Mouse (Mus musculus) ovary, postnatal 10 days (tissue): Measurements from ENCODE around the gene Ptx4.
A peak's percentile ranks its signal among the peaks of the same experiment; 100 is the strongest.
"Not testable (repeated sequence)": the region's sequence is repeated elsewhere in the genome, so short reads cannot be mapped to it uniquely, and the experiment has no call there.

Experiments
- DNase-seq: peaks from one replicate; pipeline ENCODE4 v3.0.0; 2022; ENCODE audit warnings: low spot score

Ptx4 gene

DNA sequence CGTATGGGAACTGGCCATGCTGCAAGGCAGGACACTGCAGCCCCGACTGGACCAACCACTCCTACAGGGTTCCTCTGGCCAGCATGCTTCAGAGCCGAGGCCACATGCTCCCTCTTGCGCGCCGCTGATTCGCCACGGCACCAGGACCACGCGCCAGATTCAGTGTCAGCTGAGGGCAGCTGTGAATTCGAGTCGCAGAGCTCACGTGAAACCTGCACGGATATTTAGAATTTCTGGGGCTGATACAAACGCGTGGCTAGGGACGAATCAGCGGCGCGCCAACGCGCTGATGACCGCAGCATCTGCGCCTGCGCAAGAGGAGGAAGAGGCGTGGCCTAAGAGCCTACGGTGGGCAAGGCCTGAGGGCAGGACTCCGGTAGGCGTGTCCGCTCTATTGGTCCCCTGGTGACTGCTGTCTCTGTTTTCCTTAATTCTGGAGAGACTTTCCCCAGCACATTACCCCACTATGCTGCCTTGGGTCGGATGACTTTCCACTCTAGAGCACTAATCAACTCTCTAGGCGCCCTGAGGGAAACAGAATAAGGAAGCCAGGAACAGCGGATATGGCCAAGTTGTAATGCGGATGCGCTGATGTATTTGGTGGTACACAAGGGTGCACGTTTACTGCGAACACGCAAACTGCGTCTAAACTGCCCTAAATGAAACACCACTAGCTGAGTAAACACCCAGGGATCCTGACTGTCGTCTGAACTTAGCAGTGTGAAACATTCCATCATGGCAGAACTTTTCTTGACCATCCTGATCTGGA lies 4.7 kb upstream of the Ptx4 start, which contains the start of gene Telo2:
TSS of gene Telo2 (minus strand) at position 304 of the 769 bp plus-strand sequence.
- peak; percentile 90 for DNase-seq

GRCm38 (mm10) chr17:25117263-25117662 lies 3.3 kb upstream of the Ptx4 start:
- DNase-seq: no peak

- no peak for DNase-seq
These were observed 3.4 kb downstream of the Ptx4 start for GRCm38 (mm10) chr17:25123979-25124378.

- not testable (repeated sequence) for DNase-seq
These were observed 5.0 kb downstream of the Ptx4 start for GRCm38 (mm10) chr17:25125442-25126060.

DNA sequence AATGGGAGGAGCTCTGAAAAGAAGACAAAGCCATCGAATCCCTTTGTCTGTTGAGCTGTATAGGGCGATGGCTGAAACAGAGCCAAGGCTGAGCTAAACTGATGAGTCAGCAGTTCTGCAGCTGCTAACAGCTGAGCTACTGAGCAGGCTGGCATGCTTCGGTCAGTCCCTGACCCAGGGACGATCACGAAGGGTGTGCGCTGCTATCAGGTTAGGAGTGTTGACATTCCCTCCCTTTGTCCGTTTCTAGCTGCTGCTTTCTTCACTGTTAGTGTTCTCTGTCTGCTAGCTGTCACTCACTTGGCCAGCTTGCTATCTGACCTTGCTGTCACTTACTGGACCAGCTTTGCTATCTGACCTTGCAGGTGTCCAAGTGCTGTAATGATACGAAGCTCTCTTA lies 6.5 kb downstream of the Ptx4 start:
- DNase-seq: no peak

- DNase-seq: no peak
These were observed 7.1 kb downstream of the Ptx4 start for GRCm38 (mm10) chr17:25127681-25128080.

- no peak for DNase-seq
These were observed 9.5 kb downstream of the Ptx4 start for GRCm38 (mm10) chr17:25130060-25130459.

GRCm38 (mm10) chr17:25133275-25133698 lies 12.7 kb downstream of the Ptx4 start, which contains the start of gene Clcn7:
TSS of gene Clcn7 (plus strand) at chr17:25133391.
- peak; percentile 84 for DNase-seq

DNA sequence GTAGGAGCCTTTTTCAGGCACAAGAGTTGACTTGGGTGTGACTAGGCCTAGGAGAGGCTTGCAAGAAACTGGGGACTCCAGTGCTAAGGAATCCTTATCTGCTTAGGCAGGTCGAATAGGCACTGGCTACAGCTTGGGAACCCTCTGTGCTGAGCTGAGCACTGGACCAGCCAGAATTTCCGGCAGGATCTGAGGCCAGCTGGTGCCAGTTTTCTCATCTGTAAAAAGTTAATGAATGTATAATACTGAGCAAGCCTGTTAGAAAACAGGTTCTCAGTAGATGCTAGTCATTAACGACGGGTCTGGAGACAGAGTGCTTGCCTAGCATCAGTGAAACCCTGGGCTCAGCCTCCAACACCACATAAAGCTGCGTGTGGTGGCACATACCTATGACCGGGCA lies 15.1 kb downstream of the Ptx4 start:
- no peak for DNase-seq

DNA sequence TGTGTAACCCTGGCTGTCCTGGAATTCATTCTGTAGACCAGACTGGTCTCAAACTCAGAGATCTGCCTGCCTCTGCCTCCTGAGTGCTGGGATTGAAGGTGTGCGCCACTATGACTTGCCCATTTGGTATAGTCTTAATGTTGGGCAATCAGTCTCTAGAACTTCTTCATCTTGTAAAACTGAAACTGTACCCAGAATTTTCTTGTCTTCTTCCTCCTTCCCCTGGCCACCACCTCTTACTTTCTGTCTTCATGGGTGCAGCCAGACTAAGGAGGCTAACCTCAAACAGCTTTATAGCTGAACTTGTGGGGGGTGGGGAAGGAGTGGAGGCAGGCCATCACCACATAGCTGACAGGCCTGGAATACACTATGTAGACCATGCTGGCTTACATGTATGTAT lies 18.2 kb downstream of the Ptx4 start:
- no peak for DNase-seq

- DNase-seq: no peak
These were observed 19.4 kb downstream of the Ptx4 start for GRCm38 (mm10) chr17:25139960-25140359.

- DNase-seq: no peak
These were observed 41.6 kb downstream of the Ptx4 start, which contains the start of gene Ccdc154 for GRCm38 (mm10) chr17:25162161-25162560. TSS of gene Ccdc154 (plus strand) at chr17:25162461.

GRCm38 (mm10) chr17:25163387-25163786 lies 42.8 kb downstream of the Ptx4 start:
- DNase-seq: no peak

GRCm38 (mm10) chr17:25164770-25165169 lies 44.2 kb downstream of the Ptx4 start:
- no peak for DNase-seq

- DNase-seq: no peak
These were observed 45.6 kb downstream of the Ptx4 start for GRCm38 (mm10) chr17:25165970-25166671.

DNA sequence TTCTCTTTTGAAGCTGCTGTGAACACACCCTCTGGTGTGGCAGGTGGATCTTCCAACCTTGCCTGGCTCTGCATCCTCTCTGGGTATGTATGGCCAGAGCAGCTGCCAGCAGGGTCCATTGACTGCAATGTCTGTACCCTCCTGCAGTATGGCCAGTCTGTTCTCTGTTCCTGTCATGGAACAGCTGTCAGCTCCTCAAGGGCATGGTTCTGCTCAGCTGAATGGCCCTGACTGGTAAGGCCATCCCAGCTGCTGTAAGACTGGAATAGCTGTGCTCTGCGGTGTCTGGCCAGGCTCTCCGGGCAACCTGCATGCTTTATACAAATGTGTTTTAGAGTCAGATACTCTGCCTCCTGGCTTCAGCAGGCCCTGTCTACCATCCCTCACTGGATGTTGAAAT lies 49.1 kb downstream of the Ptx4 start:
- DNase-seq: no peak

GRCm38 (mm10) chr17:25172558-25172957 lies 52.0 kb downstream of the Ptx4 start:
- DNase-seq: no peak
